Mouse (Mus musculus): Measurements from ENCODE around the gene Fam126a. TPM values are rescaled to one million over a fixed set of nuclear protein-coding genes. Genes with fewer than 3 reads are reported as not detected.

The Fam126a gene
- total and polyA plus RNA-seq, 3 experiments: 9.2 to 44.1 (median 41.3) TPM

DNA sequence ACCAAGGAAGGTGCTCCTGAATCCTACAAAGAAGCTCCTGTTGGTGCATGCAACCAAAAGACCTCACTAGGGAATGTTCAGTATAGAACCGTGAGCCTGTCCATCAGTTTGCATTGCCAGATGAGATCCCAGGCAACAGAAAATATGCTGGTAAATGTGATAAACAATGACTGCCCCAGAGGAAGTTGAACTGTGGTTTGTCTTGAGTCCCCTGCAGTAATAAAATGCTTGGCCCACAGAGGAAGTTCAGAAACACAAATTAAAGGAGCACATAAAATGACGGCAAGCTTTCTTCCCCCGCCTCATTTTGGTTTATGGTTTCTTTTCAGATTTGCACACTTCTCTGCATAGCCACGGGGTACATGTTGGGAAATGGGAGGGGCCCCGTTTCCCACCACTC is 8.3 kb upstream of the Fam126a start:
- TF ChIP-seq CTCF (IDR thresholded peaks at IDR 0.05) (no peak), EP300 (IDR thresholded peaks at IDR 0.05; ENCODE audit: insufficient read depth, low read depth, low read length) (no peak), POLR2A (IDR thresholded peaks at IDR 0.05; ENCODE audit: insufficient read depth, low read depth, low read length) (no peak)
- Histone ChIP-seq H3K27me3 (ENCODE audit: control insufficient read depth, insufficient read depth, low read length) (no peaks in the 10 kb centered on the region), H3K27ac (peak overlapping the region; percentile 31; the same call in 1 of the 2 replicates), H3K4me3 (0 out of 2 replicates have a peak overlapping the region, but pooled peaks have one; percentile 12), H3K4me1 (ENCODE audit: control insufficient read depth, insufficient read depth, low read length) (peaks cover 15% of the 10 kb centered on the region), H3K36me3 (ENCODE audit: control insufficient read depth, insufficient read depth, low read length) (no peaks in the 10 kb centered on the region), H3K79me2 (replicated peaks; ENCODE audit: control insufficient read depth, insufficient read depth, low read length) (no peaks in the 10 kb centered on the region), H3K9ac (ENCODE audit: low read depth, low read length) (no peak overlapping the region)
- peak in 1 of 2 experiments; percentile 11 for DNase-seq
- 58% methylated on average over 5 of the region's 5 CpGs for WGBS
- intact Hi-C loops (cut with DNase I): loop anchor here (5.0 kb wide), 1 partner anchor 147 kb away; no protein-coding TSS in a partner anchor

GRCm38 (mm10) chr5:24038190-24038589 is 7.7 kb upstream of the Fam126a start:
- WGBS: 94% methylated on average over 2 of the region's 2 CpGs
- peaks cover 15% of the 10 kb centered on the region for H3K4me1 ChIP-seq (ENCODE audit: control insufficient read depth, insufficient read depth, low read length)
- H3K36me3 ChIP-seq (ENCODE audit: control insufficient read depth, insufficient read depth, low read length): no peaks in the 10 kb centered on the region
- H3K9ac ChIP-seq (ENCODE audit: low read depth, low read length): no peak overlapping the region
- no peak overlapping the region for H3K4me3 ChIP-seq
- no peak for TF ChIP-seq EP300 (IDR thresholded peaks at IDR 0.05; ENCODE audit: insufficient read depth, low read depth, low read length)
- TF ChIP-seq POLR2A (IDR thresholded peaks at IDR 0.05; ENCODE audit: insufficient read depth, low read depth, low read length): no peak
- TF ChIP-seq CTCF (IDR thresholded peaks at IDR 0.05): no peak
- no peaks in the 10 kb centered on the region for H3K27me3 ChIP-seq (ENCODE audit: control insufficient read depth, insufficient read depth, low read length)
- peak in 1 of 2 experiments; percentile 13 for DNase-seq
- intact Hi-C loops (cut with DNase I): loop anchor here (5.0 kb wide), 1 partner anchor 146 kb away; no protein-coding TSS in a partner anchor
- H3K27ac ChIP-seq: no peak overlapping the region
- H3K79me2 ChIP-seq (replicated peaks; ENCODE audit: control insufficient read depth, insufficient read depth, low read length): no peaks in the 10 kb centered on the region

GRCm38 (mm10) chr5:24036731-24037130 is 6.2 kb upstream of the Fam126a start:
- intact Hi-C loops (cut with DNase I): loop anchor here (5.0 kb wide), 1 partner anchor 144 kb away; no protein-coding TSS in a partner anchor
- H3K4me1 ChIP-seq (ENCODE audit: control insufficient read depth, insufficient read depth, low read length): peaks cover 15% of the 10 kb centered on the region
- H3K27me3 ChIP-seq (ENCODE audit: control insufficient read depth, insufficient read depth, low read length): no peaks in the 10 kb centered on the region
- H3K4me3 ChIP-seq: no peak overlapping the region
- no peak overlapping the region for H3K9ac ChIP-seq (ENCODE audit: low read depth, low read length)
- DNase-seq: peak in 1 of 2 experiments; percentile 31
- no peaks in the 10 kb centered on the region for H3K36me3 ChIP-seq (ENCODE audit: control insufficient read depth, insufficient read depth, low read length)
- 73% methylated on average over 6 of the region's 6 CpGs for WGBS
- H3K27ac ChIP-seq: no peak overlapping the region
- H3K79me2 ChIP-seq (replicated peaks; ENCODE audit: control insufficient read depth, insufficient read depth, low read length): no peaks in the 10 kb centered on the region
- TF ChIP-seq EP300 (IDR thresholded peaks at IDR 0.05; ENCODE audit: insufficient read depth, low read depth, low read length) (no peak), CTCF (IDR thresholded peaks at IDR 0.05) (no peak), POLR2A (IDR thresholded peaks at IDR 0.05; ENCODE audit: insufficient read depth, low read depth, low read length) (no peak)

DNA sequence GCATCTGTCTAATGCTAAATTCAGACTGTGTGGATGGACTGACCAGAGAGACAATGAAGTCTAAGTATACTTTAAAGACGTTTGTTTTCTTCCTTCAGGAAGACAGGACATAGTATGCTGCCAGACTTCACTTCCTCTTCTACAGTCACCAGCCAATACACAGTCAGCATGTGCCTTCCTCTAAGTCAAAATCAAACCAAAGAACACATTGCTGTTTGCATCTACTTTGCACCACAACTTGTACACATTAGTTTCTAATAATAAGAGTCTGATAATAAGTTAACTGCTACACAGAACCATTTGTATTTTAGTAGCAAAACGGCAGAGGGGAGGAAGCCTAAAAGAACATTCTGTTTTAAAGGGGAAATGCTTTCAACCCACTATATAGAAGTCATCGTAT is 4.5 kb upstream of the Fam126a start:
- peaks cover 15% of the 10 kb centered on the region for H3K4me1 ChIP-seq (ENCODE audit: control insufficient read depth, insufficient read depth, low read length)
- H3K27ac ChIP-seq: no peak overlapping the region
- intact Hi-C loops (cut with DNase I): loop anchor here (5.0 kb wide), 1 partner anchor 143 kb away; no protein-coding TSS in a partner anchor
- 20% methylated on average over 3 of the region's 3 CpGs for WGBS
- DNase-seq: no peak
- H3K27me3 ChIP-seq (ENCODE audit: control insufficient read depth, insufficient read depth, low read length): no peaks in the 10 kb centered on the region
- TF ChIP-seq POLR2A (IDR thresholded peaks at IDR 0.05; ENCODE audit: insufficient read depth, low read depth, low read length): no peak
- no peak for TF ChIP-seq EP300 (IDR thresholded peaks at IDR 0.05; ENCODE audit: insufficient read depth, low read depth, low read length)
- TF ChIP-seq CTCF (IDR thresholded peaks at IDR 0.05): no peak
- H3K36me3 ChIP-seq (ENCODE audit: control insufficient read depth, insufficient read depth, low read length): no peaks in the 10 kb centered on the region
- H3K4me3 ChIP-seq: no peak overlapping the region
- no peak overlapping the region for H3K9ac ChIP-seq (ENCODE audit: low read depth, low read length)
- H3K79me2 ChIP-seq (replicated peaks; ENCODE audit: control insufficient read depth, insufficient read depth, low read length): no peaks in the 10 kb centered on the region

- no peak overlapping the region for H3K4me3 ChIP-seq
- no peaks in the 10 kb centered on the region for H3K36me3 ChIP-seq (ENCODE audit: control insufficient read depth, insufficient read depth, low read length)
- no peaks in the 10 kb centered on the region for H3K79me2 ChIP-seq (replicated peaks; ENCODE audit: control insufficient read depth, insufficient read depth, low read length)
- no peak overlapping the region for H3K9ac ChIP-seq (ENCODE audit: low read depth, low read length)
- H3K27me3 ChIP-seq (ENCODE audit: control insufficient read depth, insufficient read depth, low read length): no peaks in the 10 kb centered on the region
- H3K4me1 ChIP-seq (ENCODE audit: control insufficient read depth, insufficient read depth, low read length): peaks cover 14% of the 10 kb centered on the region
- TF ChIP-seq EP300 (IDR thresholded peaks at IDR 0.05; ENCODE audit: insufficient read depth, low read depth, low read length): no peak
- TF ChIP-seq CTCF (IDR thresholded peaks at IDR 0.05): no peak
- TF ChIP-seq POLR2A (IDR thresholded peaks at IDR 0.05; ENCODE audit: insufficient read depth, low read depth, low read length): no peak
- 74% methylated on average over 1 of the region's 1 CpGs for WGBS
- no peak overlapping the region; the same call in 1 of the 2 replicates for H3K27ac ChIP-seq
- intact Hi-C loops (cut with DNase I): no loop called here
- DNase-seq: peak in 1 of 2 experiments; percentile 8
Measured at GRCm38 (mm10) chr5:24034091-24034490, 3.6 kb upstream of the Fam126a start.

DNA sequence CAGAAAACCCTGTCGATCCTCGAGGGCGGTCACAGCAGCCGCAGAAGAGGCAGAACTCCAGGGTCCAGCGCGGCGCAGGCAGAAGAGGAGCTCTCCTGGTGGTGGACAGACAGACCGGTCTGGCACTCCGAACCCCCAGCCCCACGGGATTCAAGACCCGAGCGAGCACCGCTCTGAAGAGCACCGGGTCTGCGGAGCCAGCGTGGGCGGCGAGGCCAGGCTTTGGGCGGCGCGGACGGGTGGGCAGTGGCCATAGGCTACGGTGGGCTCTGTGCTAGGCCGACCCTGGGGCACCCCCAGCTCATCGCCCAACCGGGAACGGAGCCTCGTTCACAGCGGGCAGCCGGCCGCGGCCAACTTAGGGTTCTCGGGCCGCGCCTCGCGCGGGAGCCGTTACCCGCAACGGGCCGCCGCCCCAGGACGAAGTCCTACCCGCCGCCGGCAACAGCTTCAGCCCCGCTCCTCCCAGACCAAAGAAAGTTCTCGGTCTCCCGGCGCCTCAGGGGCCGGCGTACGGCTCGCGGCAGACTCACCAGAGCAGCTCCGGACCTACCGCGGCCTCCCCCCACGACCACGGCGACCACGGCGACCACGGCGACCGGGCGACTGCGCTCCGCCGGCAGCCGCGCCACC is 428 bp downstream of the Fam126a start:
- DNase-seq: no peak
- peaks cover 16% of the 10 kb centered on the region for H3K4me1 ChIP-seq (ENCODE audit: control insufficient read depth, insufficient read depth, low read length)
- peaks cover 2% of the 10 kb centered on the region for H3K36me3 ChIP-seq (ENCODE audit: control insufficient read depth, insufficient read depth, low read length)
- peak overlapping the region; percentile 73 for H3K4me3 ChIP-seq
- intact Hi-C loops (cut with DNase I): loop anchor here (2.0 kb wide), 3 partner anchors 23 to 49 kb away; no protein-coding TSS in a partner anchor
- peak overlapping the region; percentile 97 for H3K9ac ChIP-seq (ENCODE audit: low read depth, low read length)
- under 1% methylated on average over 72 of the region's 73 CpGs for WGBS
- no peaks in the 10 kb centered on the region for H3K27me3 ChIP-seq (ENCODE audit: control insufficient read depth, insufficient read depth, low read length)
- H3K79me2 ChIP-seq (replicated peaks; ENCODE audit: control insufficient read depth, insufficient read depth, low read length): peaks cover 2% of the 10 kb centered on the region; the same call in 1 of the 2 replicates
- H3K27ac ChIP-seq: peak overlapping the region; percentile 92
- no peak for TF ChIP-seq EP300 (IDR thresholded peaks at IDR 0.05; ENCODE audit: insufficient read depth, low read depth, low read length)

Data from heart, adult 2 months (tissue).